ENCODE assay signal across 22 mouse cellular contexts in the genomic region with DNA sequence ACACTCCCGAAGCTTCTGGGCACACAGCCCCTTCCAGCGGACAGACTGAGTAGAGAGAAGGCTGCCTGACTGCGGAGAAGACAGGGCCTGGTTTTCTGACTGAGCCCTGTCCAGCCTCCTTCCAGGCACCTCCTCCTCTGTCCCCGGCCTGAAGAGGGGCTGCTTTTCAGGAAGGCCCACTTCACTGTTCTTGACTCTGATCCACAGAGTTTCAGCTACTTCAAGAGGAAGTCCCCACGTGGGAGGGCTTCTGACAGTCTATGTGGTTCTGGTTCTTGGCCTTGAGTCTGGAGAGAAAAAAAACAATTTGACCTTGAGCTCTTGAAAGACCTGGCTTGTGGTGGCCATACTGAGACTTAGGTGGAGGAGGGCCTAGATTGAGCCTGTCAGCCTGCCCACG. TPM values are rescaled to one million over a fixed set of nuclear protein-coding genes. Genes with fewer than 3 reads are reported as not detected.
DNase-seq lines count a peak whose midpoint lies in the region; ATAC-seq and TF ChIP-seq lines count a peak whose summit lies in the region.
"Had no signal": no experiment of that assay in that cellular context is flagged by ENCODE, and none has a peak within 500 bp of the region (broad histone marks: within the 10 kb centered on the region; RNA-seq: fewer than 3 reads in every experiment).

No protein-coding gene starts in this region.

- H3K4me3 ChIP-seq in heart, embryonic 13.5 days, result no peak overlapping the region
- H3K4me3 ChIP-seq in heart, adult 2 months, result no peak overlapping the region
- no peak overlapping the region for H3K4me3 ChIP-seq in kidney, embryonic 16.5 days (ENCODE audit: low read length)
- H3K4me3 ChIP-seq in intestine, embryonic 16.5 days (ENCODE audit: low read length), result no peak overlapping the region
- H3K4me3 ChIP-seq in midbrain, embryonic 14.5 days (replicated peaks; ENCODE audit: low read depth, low read length), result no peak overlapping the region
- H3K4me3 ChIP-seq: forebrain, embryonic 10.5 days; limb, embryonic 12.5 days; midbrain, embryonic 12.5 days; neural tube, embryonic 13.5 days had no signal

- intact Hi-C loops in heart, adult 2 months (cut with DNase I), result no loop called here

- TF ChIP-seq POLR2A in heart, adult 2 months (IDR thresholded peaks at IDR 0.05; ENCODE audit: insufficient read depth, low read depth, low read length), result no peak

- peak overlapping the region; percentile 17; the same call in 1 of the 2 replicates for H3K9ac ChIP-seq in heart, embryonic 13.5 days
- no peak overlapping the region for H3K9ac ChIP-seq in heart, adult 2 months (ENCODE audit: low read depth, low read length)
- H3K9ac ChIP-seq in kidney, embryonic 16.5 days (replicated peaks; ENCODE audit: low read length), result 0 out of 2 replicates have a peak overlapping the region, but pooled peaks have one; percentile 1
- peak overlapping the region; percentile 11; the same call in 1 of the 2 replicates for H3K9ac ChIP-seq in intestine, embryonic 16.5 days (ENCODE audit: low read depth, low read length)
- no peak overlapping the region for H3K9ac ChIP-seq in midbrain, embryonic 14.5 days (replicated peaks; ENCODE audit: low read length)
- H3K9ac ChIP-seq: limb, embryonic 12.5 days; midbrain, embryonic 12.5 days; neural tube, embryonic 13.5 days had no signal

- TF ChIP-seq EP300 in heart, adult 2 months (IDR thresholded peaks at IDR 0.05; ENCODE audit: insufficient read depth, low read depth, low read length), result no peak

- no peak for ATAC-seq in heart, embryonic 13.5 days (ENCODE audit: extremely low read depth, insufficient number of reproducible peaks, low FRiP score, low TSS enrichment)
- no peak for ATAC-seq in kidney, embryonic 16.5 days (ENCODE audit: low FRiP score, low TSS enrichment)
- no peak for ATAC-seq in intestine, embryonic 16.5 days
- no peak for ATAC-seq in cerebellum, adult (ENCODE audit: insufficient number of reproducible peaks, low FRiP score, low TSS enrichment)
- no peak for ATAC-seq in midbrain, embryonic 14.5 days (ENCODE audit: low FRiP score, low TSS enrichment)
- ATAC-seq: hindbrain, postnatal 0 days had no signal

- no peaks in the 10 kb centered on the region for H3K36me3 ChIP-seq in heart, embryonic 13.5 days
- no peaks in the 10 kb centered on the region for H3K36me3 ChIP-seq in heart, adult 2 months (ENCODE audit: control insufficient read depth, insufficient read depth, low read length)
- no peaks in the 10 kb centered on the region for H3K36me3 ChIP-seq in kidney, embryonic 16.5 days (ENCODE audit: insufficient read depth, low read length)
- H3K36me3 ChIP-seq in intestine, embryonic 16.5 days (ENCODE audit: control insufficient read depth, insufficient read depth, low read length), result no peaks in the 10 kb centered on the region
- H3K36me3 ChIP-seq in midbrain, embryonic 14.5 days (ENCODE audit: control insufficient read depth, insufficient read depth, low read length), result no peaks in the 10 kb centered on the region
- H3K36me3 ChIP-seq: forebrain, embryonic 10.5 days; limb, embryonic 12.5 days; midbrain, embryonic 12.5 days; neural tube, embryonic 13.5 days had no signal

- 43% methylated on average over 6 of the region's 6 CpGs for WGBS in heart, embryonic 13.5 days
- WGBS in heart, adult 2 months, result 55% methylated on average over 6 of the region's 6 CpGs
- WGBS in kidney, embryonic 16.5 days, result 53% methylated on average over 6 of the region's 6 CpGs
- WGBS in intestine, embryonic 16.5 days, result 67% methylated on average over 6 of the region's 6 CpGs
- 72% methylated on average over 6 of the region's 6 CpGs for WGBS in midbrain, embryonic 14.5 days

- no peaks in the 10 kb centered on the region for H3K27me3 ChIP-seq in heart, embryonic 13.5 days (replicated peaks)
- H3K27me3 ChIP-seq in heart, adult 2 months (ENCODE audit: control insufficient read depth, insufficient read depth, low read length), result no peaks in the 10 kb centered on the region
- H3K27me3 ChIP-seq in kidney, embryonic 16.5 days (ENCODE audit: insufficient read depth, low read length), result no peaks in the 10 kb centered on the region; the same call in 1 of the 2 replicates
- no peaks in the 10 kb centered on the region for H3K27me3 ChIP-seq in intestine, embryonic 16.5 days (replicated peaks; ENCODE audit: control insufficient read depth, insufficient read depth, low read length)
- no peaks in the 10 kb centered on the region for H3K27me3 ChIP-seq in midbrain, embryonic 14.5 days (ENCODE audit: control insufficient read depth, insufficient read depth, low read length)

- H3K79me2 ChIP-seq in heart, adult 2 months (replicated peaks; ENCODE audit: control insufficient read depth, insufficient read depth, low read length), result no peaks in the 10 kb centered on the region

- no peaks in the 10 kb centered on the region for H3K9me3 ChIP-seq in heart, embryonic 13.5 days
- H3K9me3 ChIP-seq in kidney, embryonic 16.5 days (ENCODE audit: low read length), result no peaks in the 10 kb centered on the region
- no peaks in the 10 kb centered on the region for H3K9me3 ChIP-seq in intestine, embryonic 16.5 days (ENCODE audit: control insufficient read depth, low read length)
- H3K9me3 ChIP-seq in midbrain, embryonic 14.5 days (ENCODE audit: control insufficient read depth, low read length), result no peaks in the 10 kb centered on the region
- H3K9me3 ChIP-seq: forebrain, embryonic 10.5 days; limb, embryonic 12.5 days; midbrain, embryonic 12.5 days; neural tube, embryonic 13.5 days had no signal

- H3K4me1 ChIP-seq in heart, embryonic 13.5 days, result peaks cover 84% of the 10 kb centered on the region
- no peaks in the 10 kb centered on the region for H3K4me1 ChIP-seq in heart, adult 2 months (ENCODE audit: control insufficient read depth, insufficient read depth, low read length)
- peaks cover 40% of the 10 kb centered on the region for H3K4me1 ChIP-seq in kidney, embryonic 16.5 days (ENCODE audit: insufficient read depth, low read length)
- peaks cover 61% of the 10 kb centered on the region for H3K4me1 ChIP-seq in intestine, embryonic 16.5 days (ENCODE audit: control insufficient read depth, insufficient read depth, low read length)
- H3K4me1 ChIP-seq in midbrain, embryonic 14.5 days (ENCODE audit: control insufficient read depth, insufficient read depth, low read length), result 0 out of 2 replicates have a peak, but pooled peaks cover 5% of the 10 kb centered on the region

- H3K4me2 ChIP-seq in heart, embryonic 13.5 days, result no peak overlapping the region
- no peak overlapping the region for H3K4me2 ChIP-seq in kidney, embryonic 16.5 days (replicated peaks; ENCODE audit: low read depth, low read length)
- H3K4me2 ChIP-seq in intestine, embryonic 16.5 days (ENCODE audit: low read depth, low read length), result no peak overlapping the region
- no peak overlapping the region for H3K4me2 ChIP-seq in midbrain, embryonic 14.5 days (ENCODE audit: low read length)
- H3K4me2 ChIP-seq: limb, embryonic 12.5 days; midbrain, embryonic 12.5 days; neural tube, embryonic 13.5 days had no signal

- peak overlapping the region; percentile 41 for H3K27ac ChIP-seq in heart, embryonic 13.5 days (replicated peaks)
- no peak overlapping the region for H3K27ac ChIP-seq in heart, adult 2 months
- H3K27ac ChIP-seq in kidney, embryonic 16.5 days (ENCODE audit: low read length), result no peak overlapping the region; the same call in 1 of the 2 replicates
- 0 out of 2 replicates have a peak overlapping the region, but pooled peaks have one; percentile 33 for H3K27ac ChIP-seq in intestine, embryonic 16.5 days (ENCODE audit: low read length)
- no peak overlapping the region for H3K27ac ChIP-seq in midbrain, embryonic 14.5 days (replicated peaks; ENCODE audit: low read depth, low read length)
- H3K27ac ChIP-seq: forebrain, embryonic 10.5 days; hindbrain, postnatal 0 days; limb, embryonic 12.5 days; midbrain, embryonic 12.5 days; neural tube, embryonic 13.5 days had no signal

- no peak for DNase-seq in heart, adult 2 months
- no peak for DNase-seq in kidney, postnatal 36 days
- peak; percentile 80 for DNase-seq in 416B (ENCODE audit: low read depth)
- DNase-seq in midbrain, embryonic 14.5 days, result no peak
- DNase-seq: adrenal gland, adult 2 months; cerebellum, adult 8-10 months; kidney, adult 9 months; thymus, postnatal 25 days had no signal

- TF ChIP-seq CTCF in heart, adult 2 months (IDR thresholded peaks at IDR 0.05), result no peak

RNA-seq across cellular contexts. Expression of gene 1700001C19Rik, which starts 6.9 kb away (rescaled TPM):
- 0.66 and 0.99 TPM in 2 replicates for polyA plus RNA-seq in heart, embryonic 13.5 days (2015; fragmentation: Nextera tagmentation; extraction: Ambion mirVana)
- total RNA-seq in heart, adult 2 months (2021), result not detected
- 0.44 and 0.76 TPM in 2 replicates for polyA plus RNA-seq in heart, adult 2 months (2012; rRNA removed)
- 0.28 TPM in 1 of 2 replicates, not detected in the other for polyA plus RNA-seq in kidney, embryonic 16.5 days (2015; fragmentation: Nextera tagmentation; extraction: Ambion mirVana)
- 0.17 and 0.45 TPM in 2 replicates for polyA plus RNA-seq in intestine, embryonic 16.5 days (2015; fragmentation: Nextera tagmentation; extraction: Ambion mirVana)
- polyA plus RNA-seq in midbrain, embryonic 14.5 days (2014; fragmentation: Nextera tagmentation; extraction: Ambion mirVana), result 0.72 and 0.76 TPM in 2 replicates
- total RNA-seq: adrenal gland, adult 2 months; gastrocnemius, adult 8-10 months; granulocyte monocyte progenitor cell, adult 5-6 weeks; layer of hippocampus, postnatal 14 days had no signal
- polyA plus RNA-seq: C2C12; forebrain, embryonic 10.5 days; small intestine, adult 2 months had no signal

RNA-seq across cellular contexts. Expression of gene AI661453, which starts 7.7 kb away (rescaled TPM):
- polyA plus RNA-seq in heart, embryonic 13.5 days (2015; fragmentation: Nextera tagmentation; extraction: Ambion mirVana), result 0.82 and 1.2 TPM in 2 replicates
- 1 to 10 TPM; 1.2 to 1.4 TPM for total RNA-seq in heart, adult 2 months (2021)
- 0.64 and 1.00 TPM in 2 replicates for polyA plus RNA-seq in heart, adult 2 months (2012; rRNA removed)
- polyA plus RNA-seq in kidney, embryonic 16.5 days (2015; fragmentation: Nextera tagmentation; extraction: Ambion mirVana), result 1.5 and 2.5 TPM in 2 replicates
- polyA plus RNA-seq in intestine, embryonic 16.5 days (2015; fragmentation: Nextera tagmentation; extraction: Ambion mirVana), result 3.7 and 4.6 TPM in 2 replicates
- polyA plus RNA-seq in midbrain, embryonic 14.5 days (2014; fragmentation: Nextera tagmentation; extraction: Ambion mirVana), result 0.05 and 0.15 TPM in 2 replicates

RNA-seq across cellular contexts. Expression of gene Guca1a, which starts 43.7 kb away (rescaled TPM):
- polyA plus RNA-seq in heart, embryonic 13.5 days (2015; fragmentation: Nextera tagmentation; extraction: Ambion mirVana), result 2.1 and 2.8 TPM in 2 replicates
- under 1 TPM; 0.34 to 0.39 TPM for total RNA-seq in heart, adult 2 months (2021)
- 0.55 and 0.61 TPM in 2 replicates for polyA plus RNA-seq in heart, adult 2 months (2012; rRNA removed)
- polyA plus RNA-seq in kidney, embryonic 16.5 days (2015; fragmentation: Nextera tagmentation; extraction: Ambion mirVana), result 2.2 and 2.7 TPM in 2 replicates
- 2.3 and 2.4 TPM in 2 replicates for polyA plus RNA-seq in intestine, embryonic 16.5 days (2015; fragmentation: Nextera tagmentation; extraction: Ambion mirVana)
- polyA plus RNA-seq in midbrain, embryonic 14.5 days (2014; fragmentation: Nextera tagmentation; extraction: Ambion mirVana), result 0.26 and 0.50 TPM in 2 replicates

RNA-seq across cellular contexts. Expression of gene Taf8, which starts 58.0 kb away (rescaled TPM):
- 18.4 and 19.4 TPM in 2 replicates for polyA plus RNA-seq in heart, embryonic 13.5 days (2015; fragmentation: Nextera tagmentation; extraction: Ambion mirVana)
- 10 to 100 TPM; 10.8 to 12.5 TPM for total RNA-seq in heart, adult 2 months (2021)
- polyA plus RNA-seq in heart, adult 2 months (2012; rRNA removed), result 14.2 and 21.0 TPM in 2 replicates
- polyA plus RNA-seq in kidney, embryonic 16.5 days (2015; fragmentation: Nextera tagmentation; extraction: Ambion mirVana), result 35.1 and 35.8 TPM in 2 replicates
- polyA plus RNA-seq in intestine, embryonic 16.5 days (2015; fragmentation: Nextera tagmentation; extraction: Ambion mirVana), result 19.1 and 20.4 TPM in 2 replicates
- polyA plus RNA-seq in midbrain, embryonic 14.5 days (2014; fragmentation: Nextera tagmentation; extraction: Ambion mirVana), result 17.4 and 19.2 TPM in 2 replicates

RNA-seq across cellular contexts. Expression of gene Guca1b, which starts 58.9 kb away (rescaled TPM):
- 1.2 and 1.4 TPM in 2 replicates for polyA plus RNA-seq in heart, embryonic 13.5 days (2015; fragmentation: Nextera tagmentation; extraction: Ambion mirVana)
- total RNA-seq in heart, adult 2 months (2021), result under 1 TPM; 0.23 to 0.43 TPM
- 0.86 and 1.1 TPM in 2 replicates for polyA plus RNA-seq in heart, adult 2 months (2012; rRNA removed)
- 3.9 and 4.7 TPM in 2 replicates for polyA plus RNA-seq in kidney, embryonic 16.5 days (2015; fragmentation: Nextera tagmentation; extraction: Ambion mirVana)
- polyA plus RNA-seq in intestine, embryonic 16.5 days (2015; fragmentation: Nextera tagmentation; extraction: Ambion mirVana), result 0.66 TPM in 2 replicates
- 0.30 and 0.69 TPM in 2 replicates for polyA plus RNA-seq in midbrain, embryonic 14.5 days (2014; fragmentation: Nextera tagmentation; extraction: Ambion mirVana)
- total RNA-seq: hindbrain, postnatal 0 days had no signal

Comparison
In these comparisons a context has a peak if more than half of its experiments do, and no peak if none do; other contexts are left out.
1. H3K27ac ChIP-seq: peak in heart, embryonic 13.5 days (single experiment) and intestine, embryonic 16.5 days (single experiment); none in heart, adult 2 months (single experiment), kidney, embryonic 16.5 days (single experiment) and midbrain, embryonic 14.5 days (single experiment).
2. H3K9ac ChIP-seq: peak in heart, embryonic 13.5 days (single experiment), kidney, embryonic 16.5 days (single experiment) and intestine, embryonic 16.5 days (single experiment); none in heart, adult 2 months (single experiment) and midbrain, embryonic 14.5 days (single experiment).